Mouse (Mus musculus) gastrocnemius, adult 8-10 months (tissue): ENCODE data around the gene C530008M17Rik. TPM values are rescaled to one million over a fixed set of nuclear protein-coding genes. Genes with fewer than 3 reads are reported as not detected.
"Not testable (repeated sequence)": the region's sequence is repeated elsewhere in the genome, so short reads cannot be mapped to it uniquely, and the experiment has no call there.

ENCODE experiments used
- DNase-seq, 2 experiments: peaks; one replicate each; pipeline ENCODE4 v3.0.0; 2022; ENCODE audit warnings: low spot score in 2 of 2
- total RNA-seq, 4 experiments: library from RNA; stranded (reverse); gene quantifications; 2 replicates each; pipeline ENCODE4 v1.2.4; 2022

C530008M17Rik gene
- total RNA-seq, 4 experiments from 2014 or later: 1.4 to 2.1 (median 1.9) TPM

- DNase-seq: no peak
Observed at GRCm38 (mm10) chr5:76887011-76887410, 230.7 kb downstream of the C530008M17Rik start.

- DNase-seq: no peak
Observed at GRCm38 (mm10) chr5:76892608-76893007, 236.3 kb downstream of the C530008M17Rik start.

- DNase-seq: no peak
Observed at GRCm38 (mm10) chr5:76893084-76893483, 236.8 kb downstream of the C530008M17Rik start.

- no peak for DNase-seq
Observed at GRCm38 (mm10) chr5:76902131-76902530, 245.8 kb downstream of the C530008M17Rik start.

- no peak for DNase-seq
Observed at GRCm38 (mm10) chr5:76904713-76905404, 248.5 kb downstream of the C530008M17Rik start.

- peak; percentile 88 to 92 for DNase-seq
Observed at GRCm38 (mm10) chr5:76905405-76906154, 249.3 kb downstream of the C530008M17Rik start, which contains the start of gene Aasdh. Gene Aasdh (minus strand): TSS chr5:76905514.

GRCm38 (mm10) chr5:76906155-76906499 is 249.8 kb downstream of the C530008M17Rik start:
- no peak for DNase-seq

GRCm38 (mm10) chr5:76910807-76911206 is 254.5 kb downstream of the C530008M17Rik start:
- no peak for DNase-seq

- DNase-seq: not testable (repeated sequence)
Observed at GRCm38 (mm10) chr5:76912522-76912921, 256.2 kb downstream of the C530008M17Rik start.

- peak in 1 of 2 experiments; percentile 4 for DNase-seq
Observed at GRCm38 (mm10) chr5:76922833-76923232, 266.5 kb downstream of the C530008M17Rik start.

Other genes with a start within 250 kb of the C530008M17Rik start
- gene Gm7271, start 172.5 kb upstream of the C530008M17Rik start, total RNA-seq: not detected
- 10 to 100 TPM in 3 of 4 experiments, 1 to 10 TPM in 1; 9.5 to 12.7 (median 11.3) TPM for gene Exoc1, start 127.2 kb upstream of the C530008M17Rik start, total RNA-seq
- under 1 TPM; 0.61 to 0.94 (median 0.86) TPM for gene Cep135, start 67.8 kb upstream of the C530008M17Rik start, total RNA-seq
- gene Aasdh, start 249.0 kb downstream of the C530008M17Rik start, total RNA-seq: 10 to 100 TPM in 3 of 4 experiments, 1 to 10 TPM in 1; 8.6 to 14.5 (median 12.0) TPM